Mouse (Mus musculus) bone marrow macrophage, adult 2 months (primary cell): ENCODE measurements at regions not wholly inside any gene's neighbourhood (a gene's known extent, or its start where the extent isn't known, plus 50 kb on each side); places are given as distances from the start of the nearest gene placed in this dataset.

ENCODE experiments used
- CTCF ChIP-seq: IDR thresholded peaks from 2 replicates; pipeline ENCODE4 v1.5.1; 2012; ENCODE audit warnings: low read depth, mild to moderate bottlenecking, low read length, moderate library complexity
- POLR2A ChIP-seq: IDR thresholded peaks from 2 replicates; pipeline ENCODE4 v1.6.1; 2012; ENCODE audit warnings: mild to moderate bottlenecking, low read depth, low read length, borderline replicate concordance

GRCm38 (mm10) chr15:5695015-5695414 is 451.0 kb upstream of the Ptger4 start:
- TF ChIP-seq POLR2A (no peak), CTCF (no peak)
